Comparison of ENCODE assay signal across 10 mouse cellular contexts in genomic region chr2:147454362-147455257, GRCm38 (mm10).
DNase-seq lines count a peak whose midpoint lies in the region; ATAC-seq and TF ChIP-seq lines count a peak whose summit lies in the region.
"Had no signal": no experiment of that assay in that cellular context is flagged by ENCODE, and none has a peak within 500 bp of the region (broad histone marks: within the 10 kb centered on the region; RNA-seq: fewer than 3 reads in every experiment).

No protein-coding gene starts in this region.

- H3K9me3 ChIP-seq in embryonic facial prominence, embryonic 14.5 days (ENCODE audit: control insufficient read depth, low read length), result no peaks in the 10 kb centered on the region
- no peaks in the 10 kb centered on the region for H3K9me3 ChIP-seq in midbrain, postnatal 0 days (ENCODE audit: low read length)
- no peaks in the 10 kb centered on the region for H3K9me3 ChIP-seq in heart, embryonic 10.5 days

- no peaks in the 10 kb centered on the region for H3K36me3 ChIP-seq in embryonic facial prominence, embryonic 14.5 days (ENCODE audit: control insufficient read depth, insufficient read depth, low read length)
- H3K36me3 ChIP-seq in midbrain, postnatal 0 days (ENCODE audit: insufficient read depth, low read length), result no peaks in the 10 kb centered on the region
- no peaks in the 10 kb centered on the region for H3K36me3 ChIP-seq in heart, embryonic 10.5 days

- H3K9ac ChIP-seq in embryonic facial prominence, embryonic 14.5 days (ENCODE audit: low read depth, low read length), result no peak overlapping the region
- 0 out of 2 replicates have a peak overlapping the region, but pooled peaks have one; percentile 20 for H3K9ac ChIP-seq in midbrain, postnatal 0 days (replicated peaks; ENCODE audit: low read length, poor library complexity, severe bottlenecking)

- intact Hi-C loops in left cerebral cortex, postnatal 10 days (cut with DNase I), result no loop called here

- peaks cover 6% of the 10 kb centered on the region; the same call in 1 of the 2 replicates for H3K4me1 ChIP-seq in embryonic facial prominence, embryonic 14.5 days (ENCODE audit: control insufficient read depth, insufficient read depth, low read length)
- no peaks in the 10 kb centered on the region for H3K4me1 ChIP-seq in midbrain, postnatal 0 days (ENCODE audit: insufficient read depth, low read length)
- 0 out of 2 replicates have a peak, but pooled peaks cover 3% of the 10 kb centered on the region for H3K4me1 ChIP-seq in heart, embryonic 10.5 days
- H3K4me1 ChIP-seq: megakaryocyte, embryonic 14.5 days had no signal

- DNase-seq in brain, adult 2 months (ENCODE audit: low read depth, low spot score), result peak; percentile 42
- DNase-seq in embryonic facial prominence, embryonic 14.5 days (ENCODE audit: low spot score), result peak; percentile 43
- DNase-seq in left cerebral cortex, postnatal 10 days (ENCODE audit: extremely low spot score in 1 of 2, low spot score in 2 of 2), result peak; percentile 27 to 30
- DNase-seq in midbrain, postnatal 0 days (ENCODE audit: low spot score), result peak; percentile 70
- DNase-seq in kidney, adult 11 months, result no peak
- no peak for DNase-seq in MN1 (ENCODE audit: low spot score)
- DNase-seq in heart, embryonic 10.5 days (ENCODE audit: low spot score), result no peak
- no peak for DNase-seq in kidney, postnatal 4 days

- no peak overlapping the region for H3K27ac ChIP-seq in embryonic facial prominence, embryonic 14.5 days (replicated peaks; ENCODE audit: low read depth, low read length)
- H3K27ac ChIP-seq in midbrain, postnatal 0 days (ENCODE audit: low read depth, low read length), result peak overlapping the region; percentile 1; the same call in 1 of the 2 replicates
- no peak overlapping the region for H3K27ac ChIP-seq in heart, embryonic 10.5 days

- peak overlapping the region; percentile 25 for H3K4me2 ChIP-seq in embryonic facial prominence, embryonic 14.5 days (ENCODE audit: low read depth, low read length)
- peak overlapping the region; percentile 43 for H3K4me2 ChIP-seq in midbrain, postnatal 0 days (ENCODE audit: low read depth, low read length, poor library complexity, severe bottlenecking)

- H3K27me3 ChIP-seq in embryonic facial prominence, embryonic 14.5 days (replicated peaks; ENCODE audit: control insufficient read depth, insufficient read depth, low read length), result no peaks in the 10 kb centered on the region
- no peaks in the 10 kb centered on the region for H3K27me3 ChIP-seq in midbrain, postnatal 0 days (ENCODE audit: insufficient read depth, low read length)
- no peaks in the 10 kb centered on the region; the same call in 1 of the 2 replicates for H3K27me3 ChIP-seq in heart, embryonic 10.5 days (ENCODE audit: insufficient read depth, poor library complexity, severe bottlenecking)
- H3K27me3 ChIP-seq: megakaryocyte, embryonic 14.5 days had no signal

- no peak for TF ChIP-seq CTCF in midbrain, postnatal 0 days (IDR thresholded peaks at IDR 0.05)

- H3K4me3 ChIP-seq in embryonic facial prominence, embryonic 14.5 days (ENCODE audit: low read depth, low read length), result peak overlapping the region; percentile 2; the same call in 1 of the 2 replicates
- H3K4me3 ChIP-seq in midbrain, postnatal 0 days (ENCODE audit: low read depth, low read length), result peak overlapping the region; percentile 18; the same call in 1 of the 2 replicates
- H3K4me3 ChIP-seq in heart, embryonic 10.5 days, result no peak overlapping the region
- H3K4me3 ChIP-seq: megakaryocyte, embryonic 14.5 days had no signal

- 35% methylated on average over 17 of the region's 18 CpGs for WGBS in embryonic facial prominence, embryonic 14.5 days
- 21% methylated on average over 18 of the region's 18 CpGs for WGBS in midbrain, postnatal 0 days
- WGBS in heart, embryonic 10.5 days, result 70% methylated on average over 18 of the region's 18 CpGs

- ATAC-seq in embryonic facial prominence, embryonic 14.5 days (ENCODE audit: low read depth), result no peak
- peak; percentile 85 for ATAC-seq in midbrain, postnatal 0 days (ENCODE audit: low FRiP score)
- ATAC-seq: inflammation-experienced regulatory T-cells, adult 6 months had no signal

Comparison
In these comparisons a context has a peak if more than half of its experiments do, and no peak if none do; other contexts are left out.
1. DNase-seq: peak in brain, adult 2 months (single experiment), embryonic facial prominence, embryonic 14.5 days (single experiment), left cerebral cortex, postnatal 10 days (2 of 2) and midbrain, postnatal 0 days (single experiment); none in kidney, adult 11 months (single experiment), MN1 (single experiment), heart, embryonic 10.5 days (single experiment) and kidney, postnatal 4 days (0 of 2).